Mouse (Mus musculus): ENCODE results near the gene Ube2s.
"Not testable (repeated sequence)": the region's sequence is repeated elsewhere in the genome, so short reads cannot be mapped to it uniquely, and the experiment has no call there.

The Ube2s gene

GRCm38 (mm10) chr7:4820925-4821324 lies 8.5 kb upstream of the Ube2s start:
- DNase-seq (ENCODE audit: low spot score), result not testable (repeated sequence)

GRCm38 (mm10) chr7:4816559-4816958 lies 4.2 kb upstream of the Ube2s start:
- no peak for DNase-seq (ENCODE audit: low spot score)

- DNase-seq (ENCODE audit: low spot score), result no peak
These were observed 858 bp upstream of the Ube2s start for GRCm38 (mm10) chr7:4813105-4813791.

- peak; percentile 50 for DNase-seq (ENCODE audit: low spot score)
These were observed 518 bp downstream of the Ube2s start for GRCm38 (mm10) chr7:4811842-4812302.

- DNase-seq (ENCODE audit: low spot score), result not testable (repeated sequence)
These were observed 1.3 kb downstream of the Ube2s start for GRCm38 (mm10) chr7:4811131-4811530.

DNA sequence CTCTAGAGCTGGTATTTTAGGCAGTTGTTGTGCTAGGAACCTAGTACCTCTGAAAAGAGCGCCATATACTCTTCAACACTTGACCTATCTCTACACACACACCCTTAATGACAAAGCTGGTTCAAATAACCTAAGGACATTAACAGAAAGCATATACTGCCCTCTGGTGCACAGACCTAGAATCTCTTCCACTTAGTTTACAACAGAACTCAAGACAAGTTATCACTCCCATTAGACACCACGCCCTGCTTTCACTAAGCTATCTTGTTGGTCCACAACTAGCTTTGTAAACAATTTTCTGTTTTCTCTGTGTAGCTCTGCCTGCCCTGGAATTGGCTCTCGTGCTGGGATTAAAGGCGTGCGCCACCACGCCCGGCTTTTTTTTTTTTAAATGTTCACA lies 5.7 kb downstream of the Ube2s start:
- DNase-seq (ENCODE audit: low spot score), result peak; percentile 78

- no peak for DNase-seq (ENCODE audit: low spot score)
These were observed 10.1 kb downstream of the Ube2s start for GRCm38 (mm10) chr7:4802247-4802646.

- peak; percentile 70 for DNase-seq (ENCODE audit: low spot score)
These were observed 16.5 kb downstream of the Ube2s start for GRCm38 (mm10) chr7:4795767-4796433.

- DNase-seq (ENCODE audit: low spot score), result no peak
These were observed 17.7 kb downstream of the Ube2s start for GRCm38 (mm10) chr7:4794631-4795168.

GRCm38 (mm10) chr7:4793674-4794073 lies 18.7 kb downstream of the Ube2s start:
- no peak for DNase-seq (ENCODE audit: low spot score)

DNA sequence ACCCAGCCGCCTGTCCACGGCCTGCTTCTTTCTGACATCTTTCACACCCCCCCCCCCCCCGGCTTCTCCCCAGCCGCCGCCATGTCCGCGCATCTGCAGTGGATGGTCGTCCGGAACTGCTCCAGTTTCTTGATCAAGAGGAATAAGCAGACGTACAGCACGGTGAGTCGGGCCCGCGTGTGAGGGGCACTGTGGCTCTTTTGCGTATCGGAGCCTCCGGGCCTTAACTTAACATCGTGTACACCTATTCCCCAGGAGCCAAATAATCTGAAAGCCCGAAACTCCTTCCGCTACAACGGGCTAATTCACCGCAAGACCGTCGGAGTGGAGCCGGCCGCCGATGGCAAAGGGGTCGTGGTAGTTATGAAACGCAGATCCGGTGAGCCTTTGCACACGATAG lies 19.1 kb downstream of the Ube2s start:
- DNase-seq (ENCODE audit: low spot score), result not testable (repeated sequence)

GRCm38 (mm10) chr7:4792278-4793212 lies 19.8 kb downstream of the Ube2s start, which contains the start of gene Rpl28:
Rpl28 (plus strand) TSS chr7:4792874.
- peak; percentile 98 for DNase-seq (ENCODE audit: low spot score)

- no peak for DNase-seq (ENCODE audit: low spot score)
These were observed 22.9 kb downstream of the Ube2s start, which contains the start of gene Tmem238 for GRCm38 (mm10) chr7:4789436-4789935. Tmem238 (minus strand) TSS chr7:4789656.

DNA sequence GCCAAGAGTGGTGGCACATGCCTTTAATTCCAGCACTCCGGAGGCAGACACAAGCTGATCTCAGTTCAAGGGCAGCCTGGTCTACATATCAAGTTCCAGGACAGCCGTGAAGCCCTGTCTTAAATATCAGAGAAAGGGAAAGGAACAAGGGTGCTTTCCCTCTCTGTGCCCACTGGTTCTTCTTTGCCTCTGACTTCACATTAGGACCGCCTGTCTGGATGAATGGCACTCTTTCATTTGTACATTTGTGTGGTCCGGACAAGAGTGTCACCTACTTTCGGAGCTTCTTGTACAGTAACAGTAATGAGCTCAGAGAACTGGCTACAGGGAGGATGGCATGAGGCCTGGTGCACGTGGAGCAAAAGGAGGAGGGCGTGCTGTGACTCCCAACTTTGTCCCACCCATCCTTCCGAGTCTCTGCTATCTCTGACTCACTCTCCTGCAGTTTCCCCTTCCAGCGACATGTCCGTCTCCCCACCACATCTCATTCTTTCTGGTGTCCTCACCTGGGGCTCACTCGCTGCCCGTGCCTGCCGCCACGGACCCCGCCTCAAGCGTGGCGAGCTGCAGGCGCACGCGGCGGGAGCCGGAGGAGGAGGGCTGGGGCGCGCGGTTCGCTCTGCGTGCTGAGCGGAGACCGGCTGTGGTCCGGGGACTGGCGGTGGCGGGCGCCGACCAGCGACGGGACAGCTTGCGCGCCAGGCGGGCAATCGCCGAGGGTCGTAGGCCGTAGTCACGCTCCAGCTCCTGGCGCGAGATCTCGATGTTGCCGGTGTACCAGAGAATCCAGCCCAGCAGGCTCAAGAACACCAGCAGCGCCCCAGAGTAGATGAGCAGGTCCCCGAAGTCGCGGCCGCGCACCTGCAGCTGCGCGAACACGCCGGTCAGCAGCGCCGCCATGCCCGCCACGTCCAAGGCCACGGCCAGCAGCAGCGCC lies 23.6 kb downstream of the Ube2s start:
- DNase-seq (ENCODE audit: low spot score), result peak; percentile 74

GRCm38 (mm10) chr7:4783667-4784268 lies 28.6 kb downstream of the Ube2s start:
- no peak for DNase-seq (ENCODE audit: low spot score)

DNA sequence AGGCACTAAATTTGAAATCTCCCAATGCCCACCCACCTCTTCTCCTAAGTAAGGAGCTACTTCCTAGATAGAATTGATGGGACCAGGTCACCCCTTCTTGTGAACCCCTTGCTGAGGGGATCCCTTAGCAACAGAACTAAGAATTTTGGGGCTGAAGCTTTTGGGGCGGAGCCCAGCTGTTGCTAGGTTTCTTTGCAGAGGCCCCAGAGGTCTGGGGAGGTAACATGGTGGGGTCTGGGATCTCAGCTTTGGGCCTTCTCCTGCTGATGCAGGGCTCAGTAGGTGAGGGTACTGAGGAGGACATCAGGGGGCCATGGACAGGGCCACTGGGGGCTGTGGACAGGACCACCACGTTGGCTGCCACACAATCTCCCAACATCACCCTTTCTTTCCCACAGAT lies 29.6 kb downstream of the Ube2s start, which contains the start of the genes Il11 and Tmem190:
Gene Il11, minus strand, starts transcription at position 101 of the 400 bp plus-strand sequence.
Gene Tmem190, plus strand, starts transcription at position 179 of the 400 bp plus-strand sequence.
- no peak for DNase-seq (ENCODE audit: low spot score)

DNA sequence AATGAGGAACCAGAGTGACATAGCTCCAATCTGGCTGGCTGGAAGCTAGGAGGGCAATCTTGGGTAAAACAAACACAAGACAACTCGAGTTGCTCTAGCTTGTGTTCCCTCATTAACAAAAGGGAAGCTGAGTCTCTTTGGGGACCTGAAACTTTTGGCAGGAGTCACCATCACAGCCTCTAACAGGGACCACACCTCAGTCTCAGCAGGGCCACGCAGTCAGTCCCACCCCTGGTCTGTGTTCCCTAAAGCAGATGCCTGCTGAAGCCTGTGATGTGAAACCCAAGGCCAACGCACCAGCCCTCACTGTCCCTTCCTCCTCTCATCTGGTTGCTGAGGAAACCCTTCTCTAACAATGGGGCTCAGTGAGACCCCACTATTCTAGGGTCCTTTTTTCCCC lies 30.3 kb downstream of the Ube2s start:
- no peak for DNase-seq (ENCODE audit: low spot score)

DNA sequence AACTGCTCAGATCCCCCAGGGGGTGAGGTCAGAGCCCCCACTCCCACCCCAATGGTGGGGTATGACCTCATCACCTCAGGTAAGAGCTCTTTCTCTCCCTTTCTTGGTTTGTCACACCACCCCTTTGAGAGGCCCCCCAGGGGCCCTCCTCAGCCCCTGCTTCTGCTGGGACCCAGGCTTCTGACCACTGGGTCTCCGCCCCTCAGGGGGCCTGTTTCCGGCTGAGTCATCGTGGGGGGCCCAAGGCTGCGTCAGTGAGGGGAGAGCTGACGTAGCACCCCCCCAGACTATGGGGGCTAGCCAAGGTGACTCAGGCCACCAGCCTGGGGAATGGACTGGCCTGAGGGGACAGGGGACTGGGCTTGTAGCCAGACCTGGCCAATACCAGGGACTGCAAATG lies 32.5 kb downstream of the Ube2s start:
- no peak for DNase-seq (ENCODE audit: low spot score)

DNA sequence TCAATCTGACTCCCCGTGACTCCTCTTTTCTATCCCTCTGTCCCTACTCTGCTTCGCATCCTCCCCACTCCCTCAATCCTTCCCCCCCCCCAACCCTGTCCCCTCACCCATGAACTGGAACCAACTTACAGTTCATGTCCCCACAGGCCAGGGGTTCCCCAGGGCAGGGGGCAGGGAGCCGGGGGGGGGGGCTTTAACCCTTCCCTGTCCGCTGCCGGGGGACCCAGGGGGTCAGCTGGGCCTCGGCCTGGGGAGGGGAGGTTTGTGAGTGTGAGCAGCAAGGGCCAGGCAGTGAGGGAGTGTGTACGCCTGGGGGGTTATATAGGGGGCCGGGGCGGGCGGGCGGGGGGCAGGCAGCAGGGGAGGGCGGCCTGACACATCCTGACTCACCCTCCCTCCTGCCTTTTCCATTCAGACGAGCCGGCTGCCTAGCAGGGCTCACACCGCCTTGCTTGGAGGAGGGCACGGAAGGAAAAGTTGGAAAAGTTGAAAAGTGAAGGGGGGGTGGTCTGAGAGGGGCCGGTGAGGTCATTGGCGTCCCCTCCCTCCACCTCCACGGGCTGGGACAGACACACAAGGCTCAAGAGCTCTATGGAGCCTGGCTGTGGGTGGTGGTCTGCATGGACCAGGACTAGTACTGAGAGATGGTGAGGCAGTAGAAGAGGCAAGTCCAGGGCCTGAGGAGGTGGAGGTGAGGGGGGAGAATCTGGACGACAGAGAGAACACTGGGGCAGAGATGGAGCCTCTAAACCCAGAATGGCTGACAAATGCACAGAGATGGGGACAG lies 34.3 kb downstream of the Ube2s start:
- DNase-seq (ENCODE audit: low spot score), result no peak

All from retina, embryonic 14.5 days (tissue).